Mouse (Mus musculus) left cerebral cortex, adult 9 months (tissue): ENCODE measurements at regions not wholly inside any gene's neighbourhood (a gene's known extent, or its start where the extent isn't known, plus 50 kb on each side); places are given as distances from the start of the nearest gene placed in this dataset.

Experiments
- DNase-seq, 2 experiments: peaks; one replicate each; pipeline ENCODE4 v3.0.0; 2022; ENCODE audit warnings: low spot score in 2 of 2

- peak in 1 of 2 experiments; percentile 83 for DNase-seq
These were observed 51.2 kb upstream of the Tmem72 start for GRCm38 (mm10) chr6:116767738-116768522.

DNA sequence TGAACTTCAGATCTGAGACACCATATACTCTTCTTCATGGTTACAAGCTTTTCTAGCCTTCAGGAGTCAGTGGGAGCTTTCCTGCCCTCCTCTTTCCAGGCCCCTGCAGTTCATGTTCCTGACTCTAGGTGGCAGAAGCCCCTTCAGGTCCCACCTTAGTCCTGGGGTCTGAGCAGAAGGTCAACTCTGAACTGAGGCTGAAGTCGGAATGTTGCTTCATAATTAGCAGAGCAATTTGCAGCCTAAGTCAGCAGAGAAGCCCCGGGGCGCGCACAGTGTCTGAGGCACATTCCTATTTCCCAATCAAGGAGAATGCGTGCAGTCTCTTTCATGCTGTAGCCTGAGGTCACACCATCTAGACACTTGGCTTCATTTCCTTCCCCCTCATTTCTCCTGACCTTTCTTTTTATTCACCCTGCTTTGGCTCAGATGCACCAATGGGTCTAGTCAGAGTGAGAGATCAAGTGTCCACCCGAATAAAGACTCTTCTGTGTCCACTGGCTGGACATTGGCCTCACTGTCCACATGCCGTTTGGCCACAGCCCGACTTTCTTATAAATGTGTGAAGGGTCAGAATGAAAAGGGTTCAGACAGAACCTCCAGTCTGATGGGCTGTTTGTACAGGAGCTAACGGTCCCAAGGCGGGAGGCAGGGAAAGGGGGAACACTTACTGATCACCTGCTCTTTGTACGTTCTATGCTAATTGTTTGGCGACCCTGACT is 58.4 kb upstream of the Tmem72 start:
- DNase-seq = peak in 1 of 2 experiments; percentile 28

- DNase-seq = no peak
These were observed 70.0 kb upstream of the Tmem72 start for GRCm38 (mm10) chr6:116786553-116787335.

- no peak for DNase-seq
These were observed 76.7 kb upstream of the Tmem72 start for GRCm38 (mm10) chr6:116793321-116793960.

GRCm38 (mm10) chr6:116793961-116794336 is 77.2 kb upstream of the Tmem72 start:
- DNase-seq = no peak

GRCm38 (mm10) chr6:116821215-116821912 is 104.7 kb upstream of the Tmem72 start:
- DNase-seq = no peak

- DNase-seq = no peak
These were observed 105.9 kb upstream of the Tmem72 start for GRCm38 (mm10) chr6:116822605-116823004.

DNA sequence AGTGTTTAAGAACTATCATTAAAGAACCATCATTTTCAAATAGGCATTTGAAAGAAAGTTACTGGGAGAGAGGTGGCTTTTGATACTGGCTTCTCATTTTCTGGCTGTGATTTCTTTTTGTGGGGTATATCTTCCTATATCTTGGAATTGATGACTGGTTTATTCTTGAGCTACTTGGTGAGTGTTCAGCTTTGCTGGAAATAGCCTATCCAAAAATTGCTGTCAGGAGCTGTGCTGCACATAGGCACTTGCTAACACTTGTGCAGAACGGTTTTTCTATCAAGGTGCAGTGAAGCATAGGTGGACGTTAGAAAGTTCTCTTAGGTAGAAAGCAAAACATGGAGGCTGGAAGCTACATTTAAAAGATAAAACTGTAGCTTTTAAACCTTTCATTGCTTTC is 108.9 kb upstream of the Tmem72 start:
- no peak for DNase-seq

GRCm38 (mm10) chr6:116829341-116829740 is 112.6 kb upstream of the Tmem72 start:
- DNase-seq = peak in 1 of 2 experiments; percentile 58

- peak in 1 of 2 experiments; percentile 23 for DNase-seq
These were observed 129.5 kb upstream of the Tmem72 start for GRCm38 (mm10) chr6:116845990-116846862.

GRCm38 (mm10) chr6:116848538-116849093 is 131.9 kb upstream of the Tmem72 start:
- DNase-seq = no peak

GRCm38 (mm10) chr6:116854029-116854428 is 137.3 kb upstream of the Tmem72 start:
- no peak for DNase-seq

GRCm38 (mm10) chr6:116856093-116856492 is 139.4 kb upstream of the Tmem72 start:
- DNase-seq = no peak

DNA sequence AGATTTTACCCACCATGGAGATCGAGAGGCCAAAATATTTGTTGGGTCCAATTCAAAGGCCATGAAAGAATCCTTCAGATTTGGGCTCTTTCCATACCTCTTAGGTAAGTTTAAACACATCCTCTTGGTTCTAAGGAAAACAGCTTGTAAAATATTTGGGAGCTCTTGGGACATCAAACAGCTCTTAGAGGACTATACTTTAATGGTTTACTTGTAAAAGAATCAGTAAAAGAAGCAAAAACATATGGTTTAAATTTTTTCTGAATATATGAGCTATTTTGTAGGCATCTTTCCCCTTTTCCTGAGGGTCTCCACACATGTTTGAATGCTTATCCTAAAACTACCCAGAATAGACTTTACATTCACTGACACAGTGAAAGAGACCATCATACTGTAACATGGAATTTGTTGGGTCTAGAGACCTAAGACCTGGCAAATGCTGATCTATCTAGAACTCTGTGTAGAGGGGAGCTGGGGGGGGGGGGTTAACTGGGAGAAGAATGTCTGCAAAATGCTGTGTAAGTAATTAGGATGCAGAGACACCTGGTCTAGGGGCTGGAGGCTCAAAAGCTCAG is 140.3 kb upstream of the Tmem72 start:
- no peak for DNase-seq

- no peak for DNase-seq
These were observed 146.4 kb upstream of the Tmem72 start for GRCm38 (mm10) chr6:116863130-116863529.

GRCm38 (mm10) chr6:116863626-116864025 is 146.9 kb upstream of the Tmem72 start:
- DNase-seq = no peak

DNA sequence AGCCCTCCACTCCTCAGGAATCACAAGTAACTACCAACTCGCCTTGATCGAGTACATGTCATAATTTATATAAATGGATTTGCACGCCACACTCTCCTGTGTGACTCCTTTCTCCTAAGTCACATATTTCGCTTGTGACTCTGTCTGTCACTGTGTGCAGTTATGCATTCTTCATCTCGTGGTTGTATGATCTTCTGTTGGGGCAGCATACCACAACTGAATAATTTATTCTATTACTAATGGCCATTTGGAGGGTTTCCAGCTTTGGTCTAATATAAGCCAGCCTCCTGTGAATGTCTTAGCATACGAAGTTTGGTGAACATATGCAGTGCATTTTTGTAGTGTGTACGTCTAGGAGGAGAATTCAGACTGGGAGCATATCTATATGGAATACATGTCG is 176.6 kb upstream of the Tmem72 start:
- DNase-seq = no peak

GRCm38 (mm10) chr6:116894252-116894651 is 177.5 kb upstream of the Tmem72 start:
- no peak for DNase-seq

DNA sequence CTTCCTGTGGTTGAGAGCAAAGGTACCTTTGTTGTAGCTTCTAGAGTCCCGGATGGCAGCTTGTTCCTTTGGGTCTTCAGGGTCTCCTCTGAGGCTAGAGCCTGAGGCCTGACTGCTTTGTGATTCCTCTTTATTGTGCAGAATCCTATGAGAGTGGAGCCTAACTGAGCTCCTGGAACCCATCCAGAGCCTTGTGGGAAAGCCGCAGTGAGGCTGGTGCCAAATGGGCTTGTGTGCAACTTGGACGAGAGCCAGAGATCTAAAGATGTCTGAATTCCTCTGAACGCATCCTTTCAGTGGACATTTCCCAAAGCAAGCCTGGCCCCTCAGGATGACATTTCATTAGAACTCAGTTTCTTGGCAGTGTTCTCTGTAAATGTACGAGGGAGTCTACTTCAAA is 178.4 kb upstream of the Tmem72 start:
- DNase-seq = peak in 1 of 2 experiments; percentile 63
